Mouse (Mus musculus) myocyte (in vitro differentiated cells): ENCODE data around the gene Fgf12. TPM values are rescaled to one million over a fixed set of nuclear protein-coding genes. Genes with fewer than 3 reads are reported as not detected.
A peak's percentile ranks its signal among the peaks of the same experiment; 100 is the strongest.

Experiments
- H3K27me3 ChIP-seq: one replicate; pipeline ENCODE4 v1.6.1; 2011; ENCODE audit not compliant: control insufficient read depth, insufficient read depth, insufficient read length
- H3K36me3 ChIP-seq: one replicate; pipeline ENCODE4 v1.6.1; 2011; ENCODE audit not compliant: control insufficient read depth, insufficient read depth
- H3K4me2 ChIP-seq: one replicate; pipeline ENCODE4 v1.6.1; 2011; ENCODE audit warnings: low read depth, control low read depth
- H3K4me3 ChIP-seq: one replicate; pipeline ENCODE4 v1.5.1; 2011; ENCODE audit warnings: mild to moderate bottlenecking, control low read depth, moderate library complexity
- H3K79me2 ChIP-seq: one replicate; pipeline ENCODE4 v1.6.1; 2011; ENCODE audit not compliant: control insufficient read depth, insufficient read depth
- H3ac ChIP-seq: one replicate; pipeline ENCODE4 v1.6.1; 2011; ENCODE audit not compliant: control insufficient read depth, insufficient read length
- CEBPB ChIP-seq: IDR thresholded peaks from 2 replicates; pipeline ENCODE4 v1.6.1; 2011; ENCODE audit warnings: mild to moderate bottlenecking, moderate library complexity; ENCODE audit not compliant: poor library complexity, insufficient read depth, severe bottlenecking
- E2F4 ChIP-seq: IDR thresholded peaks from one replicate; pipeline ENCODE4 v1.6.1; 2011; ENCODE audit warnings: mild to moderate bottlenecking, control low read depth, moderate library complexity; ENCODE audit not compliant: insufficient read depth
- MAX ChIP-seq: IDR thresholded peaks from one replicate; pipeline ENCODE4 v1.6.1; 2011; ENCODE audit warnings: low read depth, mild to moderate bottlenecking, control low read depth
- MYOD1 ChIP-seq, 3 experiments: IDR thresholded peaks; one replicate each; pipeline ENCODE4 v1.6.1; 2011; ENCODE audit warnings: control low read depth in 2 of 3, low read depth in 2 of 3, mild to moderate bottlenecking in 2 of 3, moderate library complexity in 1 of 3; ENCODE audit not compliant: insufficient read length in 2 of 3, control insufficient read depth in 1 of 3
- MYOG ChIP-seq, 3 experiments: IDR thresholded peaks; one replicate each; pipeline ENCODE4 v1.6.1; 2011; ENCODE audit warnings: control low read depth in 2 of 3, low read depth in 2 of 3, mild to moderate bottlenecking in 2 of 3; ENCODE audit not compliant: insufficient read length in 2 of 3, control insufficient read depth in 1 of 3, insufficient read depth in 1 of 3
- POLR2A ChIP-seq: IDR thresholded peaks from one replicate; pipeline ENCODE4 v1.6.1; 2011; ENCODE audit warnings: low read depth, mild to moderate bottlenecking, control low read depth, moderate library complexity; ENCODE audit not compliant: insufficient read length
- POLR2AphosphoS2 ChIP-seq: IDR thresholded peaks from one replicate; pipeline ENCODE4 v1.6.1; 2011; ENCODE audit warnings: low read depth, control low read depth; ENCODE audit not compliant: insufficient read length
- REST ChIP-seq: IDR thresholded peaks from one replicate; pipeline ENCODE4 v1.6.1; 2011; ENCODE audit warnings: mild to moderate bottlenecking, control low read depth, moderate library complexity; ENCODE audit not compliant: insufficient read depth, insufficient read length
- SRF ChIP-seq: IDR thresholded peaks from one replicate; pipeline ENCODE4 v1.6.1; 2011; ENCODE audit warnings: low read depth; ENCODE audit not compliant: control insufficient read depth, insufficient read length
- TCF12 ChIP-seq: IDR thresholded peaks from one replicate; pipeline ENCODE4 v1.6.1; 2011; ENCODE audit warnings: mild to moderate bottlenecking, control low read depth; ENCODE audit not compliant: poor library complexity, insufficient read depth, severe bottlenecking
- TCF3 ChIP-seq: IDR thresholded peaks from one replicate; pipeline ENCODE4 v1.6.1; 2011; ENCODE audit warnings: low read depth, control low read depth; ENCODE audit not compliant: insufficient read length
- USF1 ChIP-seq: IDR thresholded peaks from one replicate; pipeline ENCODE4 v1.6.1; 2011; ENCODE audit warnings: low read depth, mild to moderate bottlenecking, control low read depth, moderate library complexity
- polyA plus RNA-seq: library from polyadenylated mRNA; unstranded; fragments of >200 nt; fragmentation: generic; extraction: Trizol; gene quantifications from one replicate; pipeline ENCODE4 v1.2.1, GENCODE M21; 2012; ENCODE audit warnings: missing spikeins

Fgf12 gene
- polyA plus RNA-seq, 1 experiment, result not detected

DNA sequence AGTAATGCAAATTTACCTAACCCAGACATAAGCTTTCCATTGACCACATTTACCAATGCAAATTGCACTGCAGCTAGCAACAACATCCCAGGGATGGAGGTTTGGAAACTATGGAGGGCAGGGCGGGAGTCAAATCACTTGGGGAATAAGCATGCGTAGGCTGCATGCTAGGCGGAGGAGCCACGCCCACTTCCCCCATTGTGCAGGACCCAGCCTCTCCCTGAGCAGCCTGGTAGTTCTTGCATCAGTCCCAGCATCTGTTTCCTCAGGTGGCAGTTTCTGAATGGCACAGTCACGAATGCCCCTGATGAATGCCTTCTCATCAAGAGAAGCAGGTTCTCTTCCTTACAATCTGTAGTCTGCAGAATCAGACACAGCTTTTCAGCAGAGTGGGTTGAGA is 241.5 kb downstream of the Fgf12 start:
- H3K4me3 ChIP-seq, result no peak overlapping the region
- no peaks in the 10 kb centered on the region for H3K79me2 ChIP-seq
- no peak overlapping the region for H3ac ChIP-seq
- no peak for TF ChIP-seq MYOD1 (IDR thresholded peaks at IDR 0.05; ENCODE audit: control insufficient read depth in 1 of 3, insufficient read length in 2 of 3, low read depth in 2 of 3)
- no peak for TF ChIP-seq TCF3
- no peak for TF ChIP-seq TCF12
- TF ChIP-seq E2F4, result no peak
- TF ChIP-seq REST, result no peak
- no peak for TF ChIP-seq SRF
- no peaks in the 10 kb centered on the region for H3K36me3 ChIP-seq
- no peaks in the 10 kb centered on the region for H3K27me3 ChIP-seq
- no peak overlapping the region for H3K4me2 ChIP-seq

DNA sequence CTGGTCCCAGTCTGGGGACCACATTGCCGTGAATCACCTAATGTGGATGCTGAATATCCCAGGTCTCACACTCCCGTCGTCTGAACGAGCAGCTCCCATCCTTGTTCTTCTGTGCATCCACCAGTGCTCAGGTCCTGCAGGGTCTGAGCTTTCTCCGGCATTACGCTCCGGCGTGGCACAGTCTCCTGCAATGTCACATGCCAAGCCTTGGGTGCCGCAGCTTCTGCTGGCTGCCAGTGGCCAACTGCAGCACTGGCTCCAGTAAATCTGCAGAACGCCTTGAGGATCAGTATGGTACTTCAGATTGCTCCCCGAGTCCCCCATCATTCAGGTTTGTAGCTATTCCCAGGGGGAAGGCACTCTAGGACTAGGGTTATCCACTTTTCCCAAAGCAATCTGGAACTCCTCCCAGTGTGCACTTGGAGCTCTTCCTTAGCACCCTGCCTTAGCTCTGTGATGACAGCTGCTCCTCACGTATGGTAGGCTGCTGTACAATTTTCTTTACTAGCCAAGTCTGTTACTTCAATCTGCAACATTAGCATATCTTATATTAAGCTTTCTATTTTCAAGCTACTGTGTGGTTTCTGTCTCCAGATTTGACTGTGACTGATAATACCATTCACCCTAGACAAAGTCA is 254.8 kb downstream of the Fgf12 start:
- no peaks in the 10 kb centered on the region for H3K36me3 ChIP-seq
- no peak for TF ChIP-seq POLR2A
- no peak for TF ChIP-seq MYOD1 (IDR thresholded peaks at IDR 0.05; ENCODE audit: control insufficient read depth in 1 of 3, insufficient read length in 2 of 3, low read depth in 2 of 3)
- TF ChIP-seq TCF12, result no peak
- no peak for TF ChIP-seq TCF3
- TF ChIP-seq POLR2AphosphoS2, result no peak
- no peak for TF ChIP-seq E2F4
- TF ChIP-seq CEBPB, result no peak
- no peak for TF ChIP-seq MAX
- TF ChIP-seq MYOG (IDR thresholded peaks at IDR 0.05; ENCODE audit: control insufficient read depth in 1 of 3, insufficient read depth in 1 of 3, insufficient read length in 2 of 3, low read depth in 2 of 3), result no peak
- H3K4me2 ChIP-seq, result no peak overlapping the region

DNA sequence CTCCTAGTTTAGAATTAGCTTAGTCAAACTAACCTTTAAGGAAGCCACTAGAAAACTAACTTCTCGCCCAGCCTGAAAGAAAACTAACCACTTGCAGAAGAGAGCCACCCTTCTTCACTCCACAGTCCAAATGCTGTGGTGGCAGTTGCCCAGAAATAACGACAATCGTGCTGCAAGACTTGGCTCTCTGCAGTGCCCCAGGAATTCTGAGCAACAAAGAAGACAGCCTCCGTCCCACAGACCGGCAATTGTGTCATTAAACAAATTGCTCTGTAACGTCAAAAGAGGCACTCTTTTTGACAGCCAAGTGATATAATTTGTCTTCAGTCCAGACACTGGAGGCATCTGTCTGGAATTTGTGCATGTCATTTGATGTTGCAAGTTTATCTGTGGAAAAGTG is 261.2 kb downstream of the Fgf12 start:
- Histone ChIP-seq H3ac (no peak overlapping the region), H3K4me3 (no peak overlapping the region), H3K27me3 (no peaks in the 10 kb centered on the region), H3K36me3 (no peaks in the 10 kb centered on the region), H3K4me2 (peak overlapping the region; percentile 12), H3K79me2 (no peaks in the 10 kb centered on the region)
- TF ChIP-seq REST (no peak), TCF3 (no peak), CEBPB (no peak), MAX (no peak), POLR2A (no peak), MYOD1 (IDR thresholded peaks at IDR 0.05; ENCODE audit: control insufficient read depth in 1 of 3, insufficient read length in 2 of 3, low read depth in 2 of 3) (no peak), SRF (no peak), E2F4 (no peak), USF1 (no peak), TCF12 (no peak), POLR2AphosphoS2 (no peak)

More for the DNA sequence above, 254.8 kb downstream of the Fgf12 start:
- Histone ChIP-seq H3K79me2 (no peaks in the 10 kb centered on the region), H3ac (no peak overlapping the region), H3K27me3 (no peaks in the 10 kb centered on the region), H3K4me3 (no peak overlapping the region)

DNA sequence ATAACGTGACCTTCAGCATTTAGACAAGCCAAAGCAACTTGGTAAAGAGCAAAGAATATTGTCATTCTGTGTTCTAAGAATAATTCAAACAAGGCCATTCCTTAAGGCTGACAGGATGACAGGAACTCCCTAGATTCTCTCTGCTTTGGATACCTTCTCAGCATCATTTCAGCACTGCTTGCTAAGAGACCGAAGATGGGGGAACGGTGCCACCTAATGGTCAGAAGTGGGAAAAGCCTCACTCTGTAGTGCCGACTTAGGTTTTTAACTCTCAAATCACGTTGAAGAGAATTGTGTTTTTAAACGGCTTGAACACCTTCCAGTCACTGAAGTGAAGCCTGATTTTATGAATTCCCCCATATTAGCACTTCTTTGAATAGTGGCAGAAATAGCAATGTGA is 262.4 kb downstream of the Fgf12 start:
- Histone ChIP-seq H3K79me2 (no peaks in the 10 kb centered on the region), H3K36me3 (no peaks in the 10 kb centered on the region), H3K4me3 (no peak overlapping the region), H3ac (no peak overlapping the region), H3K27me3 (no peaks in the 10 kb centered on the region), H3K4me2 (no peak overlapping the region)
- TF ChIP-seq POLR2A (no peak), REST (no peak), TCF3 (no peak), POLR2AphosphoS2 (no peak), MYOG (IDR thresholded peaks at IDR 0.05; ENCODE audit: control insufficient read depth in 1 of 3, insufficient read depth in 1 of 3, insufficient read length in 2 of 3, low read depth in 2 of 3) (no peak), SRF (no peak), MAX (no peak), E2F4 (no peak), USF1 (no peak), CEBPB (no peak), MYOD1 (IDR thresholded peaks at IDR 0.05; ENCODE audit: control insufficient read depth in 1 of 3, insufficient read length in 2 of 3, low read depth in 2 of 3) (no peak), TCF12 (no peak)

DNA sequence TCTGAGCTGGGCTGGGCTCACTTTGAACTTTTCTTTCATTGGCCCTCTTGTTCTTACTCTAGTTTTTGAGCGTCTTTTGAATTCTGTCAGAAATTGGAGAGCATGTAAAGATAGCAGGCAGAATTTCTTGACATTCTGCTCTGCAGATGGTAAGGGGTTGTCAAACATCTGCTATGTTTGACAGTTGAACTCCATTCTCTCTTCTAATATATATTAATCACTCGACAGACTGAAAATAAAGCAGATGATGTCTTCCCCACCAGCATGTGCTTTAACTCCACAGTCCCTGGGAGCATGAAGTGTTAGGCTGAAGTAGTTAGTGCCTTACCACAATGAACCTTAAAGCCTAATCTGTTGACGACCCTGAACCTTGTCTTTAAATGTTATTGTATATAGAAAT is 267.9 kb downstream of the Fgf12 start:
- H3K36me3 ChIP-seq, result no peaks in the 10 kb centered on the region
- H3K4me3 ChIP-seq, result no peak overlapping the region
- no peak overlapping the region for H3ac ChIP-seq
- H3K27me3 ChIP-seq, result no peaks in the 10 kb centered on the region
- no peak overlapping the region for H3K4me2 ChIP-seq
- TF ChIP-seq SRF (no peak), REST (no peak), MYOD1 (IDR thresholded peaks at IDR 0.05; ENCODE audit: control insufficient read depth in 1 of 3, insufficient read length in 2 of 3, low read depth in 2 of 3) (no peak), USF1 (no peak), TCF12 (no peak)
- no peaks in the 10 kb centered on the region for H3K79me2 ChIP-seq
